In the genomic region with DNA sequence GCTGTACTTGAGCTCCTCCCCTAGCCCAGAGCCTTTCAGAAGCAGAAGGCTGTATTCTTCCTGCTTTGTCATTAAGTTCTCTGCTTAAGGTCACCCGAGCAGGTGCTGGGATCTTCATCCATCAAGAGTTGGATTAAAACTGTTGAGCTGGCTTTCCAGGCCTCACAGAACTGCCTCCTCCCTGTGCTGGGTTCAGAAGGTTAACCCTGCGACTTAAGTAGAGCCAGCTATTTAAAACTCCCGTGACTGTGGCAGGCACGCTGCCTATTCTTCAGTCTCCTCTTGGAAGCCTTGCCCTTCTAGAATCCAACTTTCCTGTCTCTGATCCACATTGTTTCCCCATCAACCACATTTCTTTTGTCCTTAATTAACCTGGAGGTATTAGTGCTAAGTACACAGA, we compare ENCODE assay signal across 12 mouse cellular contexts.
DNase-seq lines count a peak whose midpoint lies in the region; ATAC-seq lines count a peak whose summit lies in the region.
"Had no signal": no experiment of that assay in that cellular context is flagged by ENCODE, and none has a peak within 500 bp of the region (broad histone marks: within the 10 kb centered on the region; RNA-seq: fewer than 3 reads in every experiment).

No protein-coding gene starts in this region.

- intact Hi-C loops in left cerebral cortex, postnatal 36 days (cut with DNase I) = no loop called here

- H3K4me2 ChIP-seq in forebrain, embryonic 12.5 days = no peak overlapping the region
- H3K4me2 ChIP-seq: limb, embryonic 15.5 days; lung, embryonic 14.5 days; midbrain, embryonic 11.5 days had no signal

- H3K9me3 ChIP-seq in heart, embryonic 10.5 days = no peaks in the 10 kb centered on the region
- no peaks in the 10 kb centered on the region for H3K9me3 ChIP-seq in limb, embryonic 10.5 days (replicated peaks)
- no peaks in the 10 kb centered on the region for H3K9me3 ChIP-seq in forebrain, embryonic 12.5 days
- H3K9me3 ChIP-seq: limb, embryonic 15.5 days had no signal

- no peaks in the 10 kb centered on the region for H3K27me3 ChIP-seq in heart, embryonic 10.5 days (ENCODE audit: insufficient read depth, poor library complexity, severe bottlenecking)
- H3K27me3 ChIP-seq in limb, embryonic 10.5 days (ENCODE audit: low read depth, poor library complexity, severe bottlenecking) = no peaks in the 10 kb centered on the region
- H3K27me3 ChIP-seq in forebrain, embryonic 12.5 days = no peaks in the 10 kb centered on the region
- H3K27me3 ChIP-seq: limb, embryonic 15.5 days had no signal

- H3K9ac ChIP-seq in forebrain, embryonic 12.5 days = no peak overlapping the region
- H3K9ac ChIP-seq: limb, embryonic 15.5 days; lung, embryonic 14.5 days had no signal

- DNase-seq in cerebellum, postnatal 14 days = peak; percentile 18
- no peak for DNase-seq in cerebellum, adult 11 months
- DNase-seq in brain, adult 2 months (ENCODE audit: low read depth, low spot score) = peak; percentile 44
- no peak for DNase-seq in heart, embryonic 10.5 days (ENCODE audit: low spot score)
- DNase-seq in limb, embryonic 10.5 days (ENCODE audit: low spot score) = no peak
- DNase-seq in left cerebral cortex, postnatal 36 days (ENCODE audit: low spot score in 2 of 2) = no peak
- no peak for DNase-seq in cerebellum, postnatal 4 days (ENCODE audit: low spot score in 2 of 2)
- DNase-seq: thymus, postnatal 14 days had no signal

- H3K27ac ChIP-seq in heart, embryonic 10.5 days = peak overlapping the region; percentile 36; the same call in 1 of the 2 replicates
- 0 out of 2 replicates have a peak overlapping the region, but pooled peaks have one; percentile 14 for H3K27ac ChIP-seq in limb, embryonic 10.5 days
- no peak overlapping the region for H3K27ac ChIP-seq in forebrain, embryonic 12.5 days
- H3K27ac ChIP-seq: limb, embryonic 15.5 days had no signal

- ATAC-seq in forebrain, embryonic 12.5 days (ENCODE audit: low FRiP score) = no peak

- H3K36me3 ChIP-seq in heart, embryonic 10.5 days = no peaks in the 10 kb centered on the region
- H3K36me3 ChIP-seq in limb, embryonic 10.5 days = no peaks in the 10 kb centered on the region
- H3K36me3 ChIP-seq in forebrain, embryonic 12.5 days (replicated peaks) = no peaks in the 10 kb centered on the region
- H3K36me3 ChIP-seq: limb, embryonic 15.5 days had no signal

- H3K4me1 ChIP-seq in heart, embryonic 10.5 days = peaks cover 9% of the 10 kb centered on the region; the same call in 1 of the 2 replicates
- peaks cover 6% of the 10 kb centered on the region; the same call in 1 of the 2 replicates for H3K4me1 ChIP-seq in limb, embryonic 10.5 days
- no peaks in the 10 kb centered on the region for H3K4me1 ChIP-seq in forebrain, embryonic 12.5 days

- 57% methylated on average over 4 of the region's 4 CpGs for WGBS in heart, embryonic 10.5 days
- 48% methylated on average over 4 of the region's 4 CpGs for WGBS in limb, embryonic 10.5 days
- WGBS in forebrain, embryonic 12.5 days = 46% methylated on average over 4 of the region's 4 CpGs

- H3K4me3 ChIP-seq in heart, embryonic 10.5 days = no peak overlapping the region
- no peak overlapping the region for H3K4me3 ChIP-seq in limb, embryonic 10.5 days
- no peak overlapping the region for H3K4me3 ChIP-seq in forebrain, embryonic 12.5 days (replicated peaks)
- H3K4me3 ChIP-seq: limb, embryonic 15.5 days had no signal

Comparison
In these comparisons a context has a peak if more than half of its experiments do, and no peak if none do; other contexts are left out.
1. DNase-seq: peak in cerebellum, postnatal 14 days (2 of 2) and brain, adult 2 months (single experiment); none in cerebellum, adult 11 months (single experiment), heart, embryonic 10.5 days (single experiment), limb, embryonic 10.5 days (single experiment), left cerebral cortex, postnatal 36 days (0 of 2) and cerebellum, postnatal 4 days (0 of 2).